Mouse (Mus musculus): ENCODE data around the gene Inmt. TPM values are rescaled to one million over a fixed set of nuclear protein-coding genes. Genes with fewer than 3 reads are reported as not detected.

Gene Inmt
- polyA plus RNA-seq, 1 experiment from 2014 or later: 0.28 TPM

DNA sequence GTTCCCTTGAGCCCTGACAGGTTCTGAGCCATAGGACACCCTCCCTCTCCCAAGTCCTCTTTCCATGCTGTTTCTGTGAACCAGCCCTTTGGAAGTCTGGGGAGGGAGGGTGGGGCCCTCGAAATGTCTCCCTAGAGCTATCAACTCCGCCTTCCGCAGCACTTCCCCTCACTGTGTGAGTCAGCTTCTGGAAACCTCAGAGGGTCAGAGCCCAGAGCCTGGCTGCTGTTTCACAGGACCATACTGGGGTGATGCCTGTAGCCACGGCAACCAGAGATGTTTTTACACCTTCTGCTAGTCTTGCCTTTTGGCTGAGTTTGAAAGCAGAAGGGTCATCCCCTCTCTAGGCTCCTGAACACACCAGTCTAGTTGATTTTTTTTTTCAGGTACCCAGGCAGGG, 51.8 kb downstream of the Inmt start:
- H3K4me2 ChIP-seq (ENCODE audit: low read depth, low read length): no peak overlapping the region
- H3K4me3 ChIP-seq (replicated peaks; ENCODE audit: low read length): no peak overlapping the region
- WGBS: 36% methylated on average over 4 of the region's 4 CpGs
- no peaks in the 10 kb centered on the region for H3K4me1 ChIP-seq (ENCODE audit: control insufficient read depth, insufficient read depth, low read length)
- H3K9ac ChIP-seq (ENCODE audit: low read length): no peak overlapping the region
- no peak overlapping the region for H3K27ac ChIP-seq (ENCODE audit: low read length)
- H3K9me3 ChIP-seq (replicated peaks; ENCODE audit: control insufficient read depth, low read length): no peaks in the 10 kb centered on the region
- H3K36me3 ChIP-seq (ENCODE audit: control insufficient read depth, insufficient read depth, low read length): no peaks in the 10 kb centered on the region
- no peak for ATAC-seq (ENCODE audit: insufficient read depth, low FRiP score)
- H3K27me3 ChIP-seq (ENCODE audit: control insufficient read depth, insufficient read depth, low read length): peaks cover 13% of the 10 kb centered on the region

Other genes with a start within 250 kb of the Inmt start
- gene Nod1, start 202.4 kb downstream of the Inmt start, polyA plus RNA-seq (2015; fragmentation: Nextera tagmentation; extraction: Ambion mirVana): 9.3 and 9.8 TPM in 2 replicates
- gene Ggct, start 182.1 kb downstream of the Inmt start, polyA plus RNA-seq (2015; fragmentation: Nextera tagmentation; extraction: Ambion mirVana): 8.7 and 10.8 TPM in 2 replicates
- gene Gars, start 137.0 kb downstream of the Inmt start, polyA plus RNA-seq (2015; fragmentation: Nextera tagmentation; extraction: Ambion mirVana): 136 and 138 TPM in 2 replicates
- gene Crhr2, start 42.0 kb downstream of the Inmt start, polyA plus RNA-seq (2015; fragmentation: Nextera tagmentation; extraction: Ambion mirVana): 0.21 and 0.36 TPM in 2 replicates
- gene Mindy4, start 28.3 kb upstream of the Inmt start, polyA plus RNA-seq (2015; fragmentation: Nextera tagmentation; extraction: Ambion mirVana): 7.7 and 10.2 TPM in 2 replicates
- 24.1 and 25.3 TPM in 2 replicates for gene Aqp1, start 161.4 kb upstream of the Inmt start, polyA plus RNA-seq (2015; fragmentation: Nextera tagmentation; extraction: Ambion mirVana)
- 0.17 TPM in 1 of 2 replicates, not detected in the other for gene Ghrhr, start 201.3 kb upstream of the Inmt start, polyA plus RNA-seq (2015; fragmentation: Nextera tagmentation; extraction: Ambion mirVana)